Comparison of ENCODE assay signal across 8 mouse cellular contexts in the genomic region with DNA sequence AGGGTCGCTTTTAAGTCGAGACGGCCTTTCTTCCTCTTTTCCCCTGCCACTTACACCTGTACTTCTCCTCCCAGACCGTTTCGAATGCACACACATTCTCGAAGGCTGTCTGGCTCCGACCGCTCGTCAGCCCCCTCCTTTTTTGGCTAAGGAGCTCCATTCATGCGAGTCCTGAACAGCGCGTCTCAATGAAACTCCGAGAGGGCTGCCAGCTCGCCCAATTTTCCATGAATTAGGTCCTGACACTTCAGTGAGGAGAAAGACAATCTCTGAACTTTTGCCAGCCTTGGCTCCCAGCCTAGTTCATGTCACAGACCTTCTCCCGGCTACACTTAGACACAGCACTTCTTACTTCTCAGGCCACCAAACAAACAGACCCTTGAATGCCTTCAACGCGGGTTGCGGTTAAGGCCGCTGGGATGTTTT.
DNase-seq lines count a peak whose midpoint lies in the region; ATAC-seq and TF ChIP-seq lines count a peak whose summit lies in the region.

No protein-coding gene starts in this region.

- DNase-seq in Muller cell, postnatal 12 days (ENCODE audit: inconsistent ontology term) = peak; percentile 99
- DNase-seq in cerebellum, adult 11-12 months = peak; percentile 50
- peak; percentile 78 for DNase-seq in heart, postnatal 0 days (ENCODE audit: low spot score)
- DNase-seq in kidney, postnatal 25 days = peak; percentile 93 to 95
- DNase-seq in lung, adult 2 months = peak; percentile 26
- peak; percentile 76 for DNase-seq in ovary, postnatal 36 days (ENCODE audit: low spot score)
- no peak for DNase-seq in thymus, postnatal 14 days

- TF ChIP-seq CTCF in heart, postnatal 0 days (IDR thresholded peaks at IDR 0.05; ENCODE audit: low read depth) = no peak
- TF ChIP-seq CTCF in lung, adult 2 months (IDR thresholded peaks at IDR 0.05; ENCODE audit: insufficient read depth, low read length) = no peak

- no peaks in the 10 kb centered on the region for H3K36me3 ChIP-seq in forebrain, embryonic 15.5 days
- no peaks in the 10 kb centered on the region for H3K36me3 ChIP-seq in heart, postnatal 0 days (replicated peaks; ENCODE audit: control insufficient read depth, insufficient read depth, low read length)

- 0 out of 2 replicates have a peak overlapping the region, but pooled peaks have one; percentile 3 for H3K27ac ChIP-seq in forebrain, embryonic 15.5 days (replicated peaks)
- peak overlapping the region; percentile 26; the same call in 1 of the 2 replicates for H3K27ac ChIP-seq in heart, postnatal 0 days (ENCODE audit: low read depth)

- no peak overlapping the region for H3K9ac ChIP-seq in forebrain, embryonic 15.5 days (replicated peaks)
- H3K9ac ChIP-seq in heart, postnatal 0 days (replicated peaks; ENCODE audit: low read depth, low read length) = no peak overlapping the region

- H3K4me2 ChIP-seq in forebrain, embryonic 15.5 days (replicated peaks) = peak overlapping the region; percentile 3; the same call in 1 of the 2 replicates
- peak overlapping the region; percentile 66 for H3K4me2 ChIP-seq in heart, postnatal 0 days (ENCODE audit: low read depth, low read length)

- no peak overlapping the region for H3K4me3 ChIP-seq in forebrain, embryonic 15.5 days
- H3K4me3 ChIP-seq in heart, postnatal 0 days (ENCODE audit: low read depth, low read length) = peak overlapping the region; percentile 19
- no peak overlapping the region for H3K4me3 ChIP-seq in lung, adult 2 months (replicated peaks; ENCODE audit: extremely low read depth, low read depth, low read length)

- TF ChIP-seq POLR2A in lung, adult 2 months (IDR thresholded peaks at IDR 0.05; ENCODE audit: borderline replicate concordance, extremely low read depth, low read depth, low read length) = no peak

- TF ChIP-seq EP300 in heart, postnatal 0 days (IDR thresholded peaks at IDR 0.05; ENCODE audit: low read depth) = no peak

- WGBS in forebrain, embryonic 15.5 days = 4% methylated on average over 19 of the region's 19 CpGs
- 7% methylated on average over 19 of the region's 19 CpGs for WGBS in heart, postnatal 0 days
- 5% methylated on average over 19 of the region's 19 CpGs for WGBS in lung, adult 2 months

- H3K4me1 ChIP-seq in forebrain, embryonic 15.5 days = peaks cover 31% of the 10 kb centered on the region
- peaks cover 9% of the 10 kb centered on the region; the same call in 1 of the 2 replicates for H3K4me1 ChIP-seq in heart, postnatal 0 days (ENCODE audit: control insufficient read depth, insufficient read depth)
- peaks cover 2% of the 10 kb centered on the region for H3K4me1 ChIP-seq in lung, adult 2 months (ENCODE audit: control insufficient read depth, insufficient read depth, low read length)

- peaks cover 5% of the 10 kb centered on the region; the same call in 1 of the 2 replicates for H3K27me3 ChIP-seq in forebrain, embryonic 15.5 days
- no peaks in the 10 kb centered on the region for H3K27me3 ChIP-seq in heart, postnatal 0 days (ENCODE audit: control insufficient read depth, insufficient read depth, low read length)

- no peaks in the 10 kb centered on the region for H3K9me3 ChIP-seq in forebrain, embryonic 15.5 days
- H3K9me3 ChIP-seq in heart, postnatal 0 days (replicated peaks; ENCODE audit: control insufficient read depth, low read length) = no peaks in the 10 kb centered on the region

- ATAC-seq in forebrain, embryonic 15.5 days (replicated peaks) = peak; percentile 96
- peak; percentile 76 for ATAC-seq in heart, postnatal 0 days (ENCODE audit: insufficient read depth, low read depth)
